Mouse (Mus musculus) forebrain, embryonic 13.5 days (tissue): ENCODE measurements at regions not wholly inside any gene's neighbourhood (a gene's known extent, or its start where the extent isn't known, plus 50 kb on each side); places are given as distances from the start of the nearest gene placed in this dataset.

Experiments
- ATAC-seq: fragments of 200-750 bp; cut with Nextera tagmentation; 2 replicates; pipeline ENCODE4 v1.8.0; 2017
- H3K27ac ChIP-seq: fragments of 300-500 bp; sonication (generic); 2 replicates; pipeline ENCODE4 v1.5.1; 2015; ENCODE audit warnings: inconsistent platforms, mild to moderate bottlenecking, moderate library complexity
- H3K27me3 ChIP-seq: fragments of 300-500 bp; sonication (generic); 2 replicates; pipeline ENCODE4 v1.6.1; 2015; ENCODE audit warnings: mild to moderate bottlenecking, inconsistent platforms
- H3K36me3 ChIP-seq: fragments of 300-500 bp; sonication (generic); 2 replicates; pipeline ENCODE4 v1.6.1; 2015; ENCODE audit warnings: mild to moderate bottlenecking, inconsistent platforms; ENCODE audit not compliant: poor library complexity, severe bottlenecking
- H3K4me1 ChIP-seq: fragments of 300-500 bp; sonication (generic); 2 replicates; pipeline ENCODE4 v1.6.1; 2015; ENCODE audit warnings: inconsistent platforms
- H3K4me2 ChIP-seq: fragments of 300-500 bp; sonication (generic); 2 replicates; pipeline ENCODE4 v1.6.1; 2015; ENCODE audit warnings: inconsistent platforms, mild to moderate bottlenecking, moderate library complexity
- H3K4me3 ChIP-seq: fragments of 300-500 bp; sonication (generic); 2 replicates; pipeline ENCODE4 v1.5.1; 2015; ENCODE audit warnings: mild to moderate bottlenecking, inconsistent platforms
- H3K9ac ChIP-seq: fragments of 300-500 bp; sonication (generic); 2 replicates; pipeline ENCODE4 v1.6.1; 2015; ENCODE audit warnings: mild to moderate bottlenecking, inconsistent platforms
- H3K9me3 ChIP-seq: fragments of 300-500 bp; sonication (generic); replicated peaks from 2 replicates; pipeline ENCODE4 v1.6.1; 2016; ENCODE audit warnings: inconsistent platforms
- WGBS: fragments of 180-500 bp; shearing (Covaris S2); methylation state at CpG from one replicate; pipeline ENCODE4 v1.1.7; 2015; 5-methylcytosine and 5-hydroxymethylcytosine counted together

DNA sequence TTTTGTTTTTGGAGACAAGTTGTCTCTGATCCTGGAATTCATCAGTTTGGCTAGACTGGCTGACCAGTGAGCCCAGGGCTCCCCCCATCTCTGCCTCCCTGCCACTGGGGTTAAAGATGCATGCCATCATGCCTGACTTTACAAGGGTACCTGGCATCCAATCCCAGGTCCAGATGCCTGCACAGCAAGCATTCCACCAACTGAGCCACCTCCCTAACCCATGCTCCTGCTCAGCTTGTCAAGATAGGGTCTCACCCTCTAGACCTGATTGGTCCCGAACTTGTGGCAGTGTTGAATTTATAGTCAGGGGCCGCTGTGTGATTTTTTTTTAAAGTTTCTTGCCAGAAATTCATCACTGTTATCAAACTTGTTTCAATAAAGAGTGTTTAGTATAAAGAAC is 111.4 kb upstream of the Mkln1 start:
- Histone ChIP-seq H3K4me2 (no peak overlapping the region), H3K9me3 (no peaks in the 10 kb centered on the region), H3K4me3 (no peak overlapping the region), H3K36me3 (no peaks in the 10 kb centered on the region), H3K4me1 (peaks cover 14% of the 10 kb centered on the region), H3K27ac (no peak overlapping the region), H3K9ac (no peak overlapping the region), H3K27me3 (no peaks in the 10 kb centered on the region)
- WGBS = 92% methylated on average over 2 of the region's 2 CpGs
- no peak for ATAC-seq

DNA sequence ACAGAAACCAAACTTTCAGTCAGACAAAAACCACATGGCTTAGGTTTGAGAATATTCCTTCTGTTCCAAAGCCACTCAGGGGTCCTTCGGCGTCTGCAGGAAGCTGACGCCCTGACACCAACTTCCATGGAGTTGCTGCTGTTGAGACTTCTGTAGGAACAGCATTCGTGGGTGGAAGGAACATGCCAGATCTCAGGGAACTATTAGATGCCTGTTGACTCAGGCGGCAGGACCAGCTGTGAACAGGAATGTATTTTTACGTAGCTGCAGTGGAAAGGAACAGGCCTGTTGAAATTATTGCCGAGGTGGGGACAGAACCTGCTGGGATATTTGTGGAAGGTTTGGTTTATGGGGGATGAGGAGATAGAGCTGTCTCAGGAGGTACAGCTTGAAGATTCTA is 110.8 kb upstream of the Mkln1 start:
- Histone ChIP-seq H3K27ac (no peak overlapping the region), H3K9me3 (no peaks in the 10 kb centered on the region), H3K9ac (no peak overlapping the region), H3K27me3 (no peaks in the 10 kb centered on the region), H3K4me2 (no peak overlapping the region), H3K36me3 (no peaks in the 10 kb centered on the region), H3K4me1 (peaks cover 14% of the 10 kb centered on the region), H3K4me3 (no peak overlapping the region)
- no peak for ATAC-seq
- 83% methylated on average over 7 of the region's 7 CpGs for WGBS

GRCm38 (mm10) chr6:31288421-31289233 is 109.9 kb upstream of the Mkln1 start:
- Histone ChIP-seq H3K9ac (no peak overlapping the region), H3K9me3 (no peaks in the 10 kb centered on the region), H3K4me3 (no peak overlapping the region), H3K27me3 (no peaks in the 10 kb centered on the region), H3K4me1 (peaks cover 14% of the 10 kb centered on the region), H3K27ac (no peak overlapping the region), H3K36me3 (no peaks in the 10 kb centered on the region), H3K4me2 (no peak overlapping the region)
- ATAC-seq = no peak
- WGBS = 66% methylated on average over 14 of the region's 14 CpGs

DNA sequence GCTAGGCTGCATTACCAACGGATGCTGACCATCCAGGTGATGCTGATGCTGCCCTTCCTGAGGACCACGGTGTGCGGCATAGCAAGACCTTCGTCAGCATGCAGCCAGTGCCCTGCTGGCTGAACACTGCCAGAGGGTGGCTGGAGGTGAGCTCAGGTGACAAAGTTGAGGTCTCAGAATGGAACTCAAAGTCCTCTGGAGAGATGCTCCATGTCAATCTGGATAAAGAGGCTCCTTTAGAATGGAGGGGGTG is 109.4 kb upstream of the Mkln1 start:
- Histone ChIP-seq H3K4me1 (peaks cover 8% of the 10 kb centered on the region), H3K9ac (no peak overlapping the region), H3K4me3 (no peak overlapping the region), H3K9me3 (no peaks in the 10 kb centered on the region), H3K4me2 (no peak overlapping the region), H3K36me3 (no peaks in the 10 kb centered on the region), H3K27me3 (no peaks in the 10 kb centered on the region), H3K27ac (no peak overlapping the region)
- WGBS = 92% methylated on average over 4 of the region's 4 CpGs
- no peak for ATAC-seq

GRCm38 (mm10) chr6:31292081-31292480 is 106.5 kb upstream of the Mkln1 start:
- Histone ChIP-seq H3K4me1 (0 out of 2 replicates have a peak, but pooled peaks cover 3% of the 10 kb centered on the region), H3K4me2 (no peak overlapping the region), H3K27ac (no peak overlapping the region), H3K9ac (no peak overlapping the region), H3K27me3 (no peaks in the 10 kb centered on the region), H3K36me3 (no peaks in the 10 kb centered on the region), H3K4me3 (no peak overlapping the region), H3K9me3 (no peaks in the 10 kb centered on the region)
- no peak for ATAC-seq
- WGBS = 90% methylated on average over 7 of the region's 7 CpGs

DNA sequence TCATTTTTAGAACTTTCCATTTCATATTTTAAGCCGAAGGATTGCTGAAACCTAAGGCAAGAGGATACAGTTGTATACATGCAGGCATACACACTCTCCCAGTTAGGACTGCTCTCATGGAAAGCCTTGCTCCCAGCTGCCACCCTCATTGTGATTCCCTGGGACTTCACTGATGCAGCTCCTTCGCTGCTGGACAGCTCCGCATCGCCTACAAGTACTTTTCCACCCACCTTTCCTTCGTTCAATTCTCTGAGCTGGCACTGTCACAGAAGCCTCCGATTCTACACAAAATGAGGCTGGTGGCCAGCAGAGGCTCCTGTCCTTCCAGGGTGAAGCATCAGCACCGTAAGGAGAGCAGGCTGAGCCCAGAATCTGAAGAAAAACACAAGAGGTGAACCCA is 105.5 kb upstream of the Mkln1 start:
- no peak overlapping the region for H3K9ac ChIP-seq
- H3K9me3 ChIP-seq = no peaks in the 10 kb centered on the region
- 0 out of 2 replicates have a peak, but pooled peaks cover 3% of the 10 kb centered on the region for H3K4me1 ChIP-seq
- H3K4me3 ChIP-seq = no peak overlapping the region
- H3K36me3 ChIP-seq = no peaks in the 10 kb centered on the region
- H3K27ac ChIP-seq = no peak overlapping the region
- no peak overlapping the region for H3K4me2 ChIP-seq
- 55% methylated on average over 7 of the region's 7 CpGs for WGBS
- ATAC-seq = no peak
- no peaks in the 10 kb centered on the region for H3K27me3 ChIP-seq

DNA sequence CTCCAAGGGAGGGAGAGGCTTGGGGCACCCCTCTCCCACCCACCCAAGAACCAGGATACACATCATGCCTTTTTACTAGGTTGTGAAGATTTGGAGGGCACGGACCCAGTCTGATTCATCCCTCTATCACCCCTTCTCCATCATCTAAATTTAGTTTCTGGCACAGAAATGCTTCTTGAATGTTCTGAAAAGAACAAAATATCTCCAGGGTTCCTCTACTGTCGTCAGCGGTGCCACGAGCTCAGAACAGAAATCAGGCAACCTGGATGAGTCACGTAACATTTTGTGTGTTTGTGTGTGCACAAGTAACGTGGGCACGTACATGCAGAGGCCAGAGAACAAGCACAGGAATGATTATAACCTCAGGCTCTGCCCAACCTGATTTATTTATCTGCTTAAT is 99.1 kb upstream of the Mkln1 start:
- Histone ChIP-seq H3K36me3 (no peaks in the 10 kb centered on the region), H3K4me1 (no peaks in the 10 kb centered on the region), H3K27ac (no peak overlapping the region), H3K4me2 (no peak overlapping the region), H3K4me3 (no peak overlapping the region), H3K27me3 (no peaks in the 10 kb centered on the region), H3K9ac (no peak overlapping the region), H3K9me3 (no peaks in the 10 kb centered on the region)
- ATAC-seq = no peak
- WGBS = 89% methylated on average over 7 of the region's 7 CpGs

- Histone ChIP-seq H3K4me1 (peaks cover 4% of the 10 kb centered on the region; the same call in 1 of the 2 replicates), H3K27ac (no peak overlapping the region), H3K36me3 (no peaks in the 10 kb centered on the region), H3K4me2 (no peak overlapping the region), H3K9me3 (no peaks in the 10 kb centered on the region), H3K9ac (no peak overlapping the region), H3K27me3 (no peaks in the 10 kb centered on the region), H3K4me3 (no peak overlapping the region)
- WGBS = 69% methylated on average over 5 of the region's 5 CpGs
- no peak for ATAC-seq
These were observed 92.8 kb upstream of the Mkln1 start for GRCm38 (mm10) chr6:31305736-31306135.

DNA sequence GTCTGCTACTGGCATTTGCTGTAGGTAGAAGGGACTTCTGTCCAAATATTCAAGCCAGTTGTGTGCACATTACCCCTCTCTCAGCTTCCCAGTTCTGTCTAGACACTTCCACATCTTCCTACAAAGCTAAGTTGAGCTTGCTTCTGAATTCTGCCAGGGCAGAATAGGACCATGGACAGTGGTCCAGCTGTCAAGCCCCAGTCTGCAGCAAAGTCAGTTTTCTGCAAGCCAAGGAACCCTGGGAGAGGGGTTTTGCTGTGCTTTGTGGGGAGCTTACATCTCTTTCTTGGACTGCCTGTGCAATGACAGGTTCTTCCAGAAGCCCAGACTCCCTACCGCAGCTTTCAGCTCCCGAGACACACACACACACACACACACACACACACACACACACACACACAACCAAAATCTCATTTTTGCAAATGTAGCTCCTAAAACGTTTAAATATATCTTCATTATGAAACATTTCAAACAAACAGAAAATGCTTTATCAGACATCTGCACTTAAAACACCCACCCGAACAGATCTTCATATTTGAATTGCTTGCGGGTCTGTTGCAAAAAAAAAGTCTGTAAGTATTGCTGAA is 91.4 kb upstream of the Mkln1 start:
- ATAC-seq = no peak

DNA sequence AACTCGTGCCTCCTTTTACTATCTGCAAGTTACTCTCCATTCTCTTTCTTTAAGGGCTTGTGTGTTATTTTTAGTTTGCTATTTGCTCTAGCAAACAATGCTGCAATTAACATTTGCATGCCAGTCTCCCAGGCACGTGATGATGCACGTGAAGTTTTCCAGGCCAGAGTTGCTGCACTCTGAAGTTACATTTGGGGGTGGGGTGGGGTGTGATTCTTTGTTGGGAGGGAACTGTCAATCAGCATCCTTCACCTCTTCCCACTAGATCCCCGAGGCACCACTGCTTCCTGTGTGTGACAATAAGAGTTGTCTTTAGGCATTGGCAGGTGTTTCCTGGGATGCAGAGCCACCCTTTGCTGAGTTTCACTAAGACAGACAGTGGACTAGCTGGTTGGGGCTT is 90.6 kb upstream of the Mkln1 start:
- no peak overlapping the region for H3K27ac ChIP-seq
- ATAC-seq = no peak
- WGBS = 31% methylated on average over 4 of the region's 4 CpGs

More for the DNA sequence above, 91.4 kb upstream of the Mkln1 start:
- Histone ChIP-seq H3K9me3 (no peaks in the 10 kb centered on the region), H3K27me3 (no peaks in the 10 kb centered on the region), H3K27ac (no peak overlapping the region), H3K36me3 (no peaks in the 10 kb centered on the region), H3K4me3 (no peak overlapping the region), H3K4me2 (no peak overlapping the region), H3K4me1 (peaks cover 4% of the 10 kb centered on the region; the same call in 1 of the 2 replicates), H3K9ac (0 out of 2 replicates have a peak overlapping the region, but pooled peaks have one; percentile 16)
- 76% methylated on average over 5 of the region's 5 CpGs for WGBS

GRCm38 (mm10) chr6:31310660-31311059 is 87.9 kb upstream of the Mkln1 start:
- Histone ChIP-seq H3K27me3 (no peaks in the 10 kb centered on the region), H3K9me3 (no peaks in the 10 kb centered on the region), H3K9ac (no peak overlapping the region), H3K4me2 (no peak overlapping the region), H3K27ac (no peak overlapping the region), H3K4me3 (no peak overlapping the region), H3K36me3 (no peaks in the 10 kb centered on the region), H3K4me1 (peaks cover 4% of the 10 kb centered on the region; the same call in 1 of the 2 replicates)
- WGBS = 90% methylated on average over 5 of the region's 5 CpGs
- ATAC-seq = no peak

More for the DNA sequence above, 90.6 kb upstream of the Mkln1 start:
- Histone ChIP-seq H3K4me3 (no peak overlapping the region), H3K27me3 (no peaks in the 10 kb centered on the region), H3K4me1 (peaks cover 4% of the 10 kb centered on the region; the same call in 1 of the 2 replicates), H3K36me3 (no peaks in the 10 kb centered on the region), H3K9ac (no peak overlapping the region), H3K4me2 (no peak overlapping the region), H3K9me3 (no peaks in the 10 kb centered on the region)

- no peak for ATAC-seq
- no peak overlapping the region for H3K4me2 ChIP-seq
- no peak overlapping the region for H3K4me3 ChIP-seq
- peaks cover 5% of the 10 kb centered on the region; the same call in 1 of the 2 replicates for H3K4me1 ChIP-seq
- peaks cover 9% of the 10 kb centered on the region; the same call in 1 of the 2 replicates for H3K27me3 ChIP-seq
- 75% methylated on average over 5 of the region's 5 CpGs for WGBS
- H3K27ac ChIP-seq = no peak overlapping the region
- H3K9ac ChIP-seq = no peak overlapping the region
- H3K36me3 ChIP-seq = no peaks in the 10 kb centered on the region
- H3K9me3 ChIP-seq = no peaks in the 10 kb centered on the region
These were observed 84.6 kb upstream of the Mkln1 start for GRCm38 (mm10) chr6:31313869-31314470.
